Mouse (Mus musculus) ES-E14 (cell line): ENCODE results near the gene Akt1. TPM values are rescaled to one million over a fixed set of nuclear protein-coding genes. Genes with fewer than 3 reads are reported as not detected.

Experiments used
- DNase-seq: peaks from one replicate; pipeline ENCODE4 v3.0.0-alpha.2; 2013; ENCODE audit warnings: low read depth, low spot score
- H3K27ac ChIP-seq: 2 replicates; pipeline ENCODE4 v1.5.1; 2012; ENCODE audit warnings: low read depth, mild to moderate bottlenecking, low read length, moderate library complexity, mixed read lengths; ENCODE audit not compliant: poor library complexity, insufficient read depth, severe bottlenecking
- H3K36me3 ChIP-seq: 2 replicates; pipeline ENCODE4 v1.6.1; 2012; ENCODE audit warnings: mild to moderate bottlenecking, low read length, moderate library complexity, mixed read lengths; ENCODE audit not compliant: control insufficient read depth, poor library complexity, insufficient read depth, severe bottlenecking
- H3K4me1 ChIP-seq, 2 experiments: fragments of 150-350 bp in 1 of 2; sonication (generic) in 1 of 2; 2 replicates each; pipeline ENCODE4 v1.6.1; 2012; ENCODE audit warnings: low read length in 2 of 2, mild to moderate bottlenecking in 1 of 2, mixed read lengths in 1 of 2; ENCODE audit not compliant: control insufficient read depth in 2 of 2, insufficient read depth in 2 of 2, poor library complexity in 1 of 2
- H3K4me3 ChIP-seq, 2 experiments: fragments of 150-350 bp in 1 of 2; sonication (generic) in 1 of 2; 2 replicates each; pipeline ENCODE4 v1.5.1; 2012; ENCODE audit warnings: low read length in 2 of 2, low read depth in 1 of 2, mild to moderate bottlenecking in 1 of 2, mixed read lengths in 1 of 2; ENCODE audit not compliant: insufficient read depth in 1 of 2, poor library complexity in 1 of 2, severe bottlenecking in 1 of 2
- H3K9ac ChIP-seq: 2 replicates; pipeline ENCODE4 v1.6.1; 2012; ENCODE audit warnings: low read depth, mild to moderate bottlenecking, low read length, mixed read lengths; ENCODE audit not compliant: poor library complexity, insufficient read depth, severe bottlenecking
- H3K9me3 ChIP-seq: fragments of 150-350 bp; sonication (generic); 2 replicates; pipeline ENCODE4 v1.6.1; 2012; ENCODE audit warnings: low read depth, mild to moderate bottlenecking, low read length; ENCODE audit not compliant: control insufficient read depth, insufficient read depth
- CHD2 ChIP-seq: IDR thresholded peaks from 2 replicates; pipeline ENCODE4 v1.6.1; 2014; ENCODE audit warnings: mild to moderate bottlenecking, low read depth, low read length, inconsistent platforms
- HCFC1 ChIP-seq: IDR thresholded peaks from 2 replicates; pipeline ENCODE4 v1.6.1; 2012; ENCODE audit warnings: low read length, inconsistent platforms, borderline replicate concordance; ENCODE audit not compliant: insufficient read depth
- MAFK ChIP-seq: IDR thresholded peaks from 2 replicates; pipeline ENCODE4 v1.6.1; 2014; ENCODE audit warnings: mild to moderate bottlenecking, low read depth, low read length, inconsistent platforms; ENCODE audit not compliant: insufficient read depth
- ZC3H11A ChIP-seq: IDR thresholded peaks from 2 replicates; pipeline ENCODE4 v1.6.1; 2012; ENCODE audit warnings: low read depth, mild to moderate bottlenecking, inconsistent platforms, low read length, borderline replicate concordance
- ZNF384 ChIP-seq: IDR thresholded peaks from 2 replicates; pipeline ENCODE4 v1.6.1; 2012; ENCODE audit warnings: low read depth, low read length, inconsistent platforms
- in situ Hi-C, 2 experiments: fragments of 600-800 bp; cut with MboI; formaldehyde crosslinking; loops; one replicate each; pipeline ENCODE4 v1.15.1; 2025; ENCODE audit warnings: low sequenced_read_pairs in 2 of 2, inconsistent platforms in 1 of 2; ENCODE audit not compliant: unreplicated experiment in 2 of 2
- total RNA-seq: library from RNA; depleted of rRNA; stranded (reverse); fragments of 300-350 nt; gene quantifications from 2 replicates; pipeline ENCODE4 v1.2.3, GENCODE M21; 2012; rRNA removed

Akt1 gene
- total RNA-seq = 44.1 and 58.9 TPM in 2 replicates

DNA sequence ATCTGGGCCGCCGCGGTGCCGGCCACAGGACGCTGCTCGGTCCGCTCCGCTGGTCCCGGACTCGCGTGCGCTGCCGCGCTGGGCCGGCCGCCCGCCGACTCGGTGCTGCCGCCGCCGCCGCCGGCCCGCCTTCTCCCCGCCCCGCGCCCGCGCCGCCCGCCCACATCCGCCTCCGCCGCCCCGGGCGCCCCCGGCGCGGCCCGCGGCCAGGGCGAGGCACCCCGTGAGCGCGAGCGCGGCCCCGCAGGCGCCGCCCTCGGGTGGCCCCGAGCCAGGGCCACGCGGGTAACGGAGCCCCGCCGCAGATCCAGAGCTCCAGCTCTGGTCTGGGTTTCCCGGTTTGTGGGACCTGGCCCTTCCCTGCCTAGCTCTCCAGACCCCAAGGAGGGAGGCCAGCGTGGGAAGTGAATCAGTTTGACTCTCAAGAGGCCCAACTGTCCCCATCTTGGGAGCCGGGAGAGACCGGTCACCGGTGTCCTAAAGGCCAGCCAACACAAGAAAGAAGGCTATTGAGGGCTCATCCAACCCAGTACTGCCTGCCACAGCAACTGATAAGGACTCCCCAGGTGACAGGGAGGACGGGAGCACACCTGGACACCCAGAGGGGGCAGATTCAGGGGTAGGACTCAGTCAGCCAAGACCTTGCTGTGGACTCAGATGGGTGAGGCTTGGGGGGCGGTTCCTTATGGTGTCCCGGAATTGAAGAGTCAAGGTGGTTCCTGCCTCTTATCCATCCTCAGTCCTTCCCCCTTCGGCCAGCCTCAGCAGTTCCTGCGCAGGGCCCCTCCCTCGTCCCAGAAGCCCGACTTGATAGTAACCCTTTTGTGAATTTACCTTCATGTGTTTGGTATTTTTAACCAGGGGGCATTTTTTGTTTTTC is at the start of gene Akt1:
Akt1 (minus strand) TSS at position 753 of the 880 bp plus-strand sequence.
- H3K27ac ChIP-seq = no peak within 1 kb of the TSS
- H3K36me3 ChIP-seq = peaks cover 8% of the 10 kb centered on the region; the same call in 1 of the 2 replicates
- peaks cover 0 to 22% of the 10 kb centered on the region in 2 experiments; a peak in 2 of 4 replicates for H3K4me1 ChIP-seq
- TF ChIP-seq ZNF384 (no peak), CHD2 (no peak), HCFC1 (no peak), MAFK (no peak), ZC3H11A (no peak)
- H3K4me3 ChIP-seq = peak within 1 kb of the TSS; percentile 73 to 76
- no peaks in the 10 kb centered on the region for H3K9me3 ChIP-seq
- H3K9ac ChIP-seq = peak within 1 kb of the TSS; percentile 76
- in situ Hi-C loops = no loop called here
- DNase-seq = no peak

DNA sequence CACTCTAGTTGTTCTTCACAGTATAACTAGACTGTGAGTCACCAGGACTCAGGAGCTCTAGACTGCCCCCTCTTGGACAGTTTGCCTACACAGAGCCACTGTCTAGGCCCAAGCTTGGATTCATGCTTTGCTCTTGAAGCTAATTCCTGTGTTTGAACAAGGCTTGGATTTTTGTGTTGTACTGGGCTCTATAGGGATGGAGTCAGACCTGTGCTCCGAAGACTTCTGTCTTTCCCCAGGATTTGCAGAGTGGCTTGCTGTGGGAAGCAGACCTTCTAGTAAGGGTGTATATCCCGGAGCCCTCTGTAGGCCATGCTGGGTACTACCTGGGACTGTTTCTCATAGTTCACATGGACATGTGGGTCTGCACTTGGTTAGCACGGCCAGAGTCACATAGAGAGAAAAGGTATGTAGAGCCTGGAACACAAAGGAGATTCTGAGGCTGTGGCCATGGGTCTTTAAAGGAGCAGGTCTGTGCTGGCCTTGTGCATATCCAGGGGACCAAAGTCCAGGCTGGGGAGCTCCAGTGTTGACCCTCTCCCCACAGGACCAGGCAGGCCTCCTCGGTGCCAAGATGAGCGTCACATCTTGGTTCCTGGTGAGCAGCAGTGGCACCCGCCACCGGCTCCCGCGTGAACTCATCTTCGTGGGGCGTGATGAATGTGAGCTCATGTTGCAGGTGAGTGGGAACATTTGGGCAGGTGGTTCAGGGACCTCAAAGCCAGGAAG is 49.6 kb upstream of the Akt1 start:
- Histone ChIP-seq H3K27ac (no peak overlapping the region), H3K4me3 (no peak overlapping the region), H3K9me3 (no peaks in the 10 kb centered on the region), H3K36me3 (peaks cover 16% of the 10 kb centered on the region; the same call in 1 of the 2 replicates), H3K9ac (no peak overlapping the region), H3K4me1 (peaks cover 0 to 10% of the 10 kb centered on the region in 2 experiments; a peak in 1 of 4 replicates)
- TF ChIP-seq CHD2 (no peak), ZC3H11A (no peak), ZNF384 (no peak), MAFK (no peak), HCFC1 (no peak)
- in situ Hi-C loops = no loop called here
- peak; percentile 80 for DNase-seq

DNA sequence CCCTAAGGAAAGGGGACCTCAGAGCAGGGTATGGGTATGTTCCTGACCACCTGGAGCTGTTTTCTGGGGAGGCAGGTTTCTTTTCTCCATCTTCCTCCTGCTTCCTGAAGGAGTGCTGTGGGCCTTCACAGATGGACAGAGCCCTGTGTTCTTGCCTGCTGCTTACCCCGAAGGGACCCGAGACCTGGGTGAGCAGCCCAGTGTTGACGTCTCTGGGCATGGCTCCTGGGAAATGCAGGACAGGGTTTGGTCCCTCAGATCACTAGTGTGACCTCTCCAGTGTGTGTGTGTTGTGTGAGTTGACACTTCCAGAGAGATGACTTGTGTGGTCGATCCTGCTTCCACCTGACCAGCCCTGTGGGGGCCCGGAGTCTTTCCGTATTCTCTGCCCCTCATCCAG is 48.8 kb upstream of the Akt1 start:
- Histone ChIP-seq H3K4me1 (peaks cover 0 to 10% of the 10 kb centered on the region in 2 experiments; a peak in 1 of 4 replicates), H3K9ac (no peak overlapping the region), H3K4me3 (no peak overlapping the region), H3K9me3 (no peaks in the 10 kb centered on the region), H3K27ac (no peak overlapping the region), H3K36me3 (peaks cover 16% of the 10 kb centered on the region; the same call in 1 of the 2 replicates)
- DNase-seq = no peak
- in situ Hi-C loops = no loop called here
- TF ChIP-seq CHD2 (no peak), ZNF384 (no peak), ZC3H11A (no peak)

DNA sequence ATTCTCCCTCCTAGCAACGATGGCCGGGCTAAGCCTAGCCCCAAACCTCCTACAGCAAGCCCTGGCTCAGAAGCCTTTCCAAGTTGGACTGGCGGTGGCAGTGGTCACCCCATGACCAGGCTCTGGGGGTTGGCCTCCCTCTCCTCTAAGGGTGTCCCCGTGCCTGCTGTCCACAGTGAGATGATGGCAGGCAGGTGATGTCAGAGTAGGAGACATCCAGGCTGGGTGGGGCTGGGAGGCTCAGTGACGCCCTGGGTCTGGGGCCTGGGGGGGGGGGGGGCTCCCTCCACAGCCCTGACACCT is 48.3 kb upstream of the Akt1 start:
- in situ Hi-C loops = no loop called here
- Histone ChIP-seq H3K27ac (no peak overlapping the region), H3K4me1 (peaks cover 0 to 10% of the 10 kb centered on the region in 2 experiments; a peak in 1 of 4 replicates), H3K4me3 (peak overlapping the region; percentile 74 to 94), H3K9ac (peak overlapping the region; percentile 79), H3K9me3 (no peaks in the 10 kb centered on the region), H3K36me3 (peaks cover 16% of the 10 kb centered on the region; the same call in 1 of the 2 replicates)
- DNase-seq = no peak
- TF ChIP-seq ZNF384 = no peak
- TF ChIP-seq CHD2 = no peak
- TF ChIP-seq ZC3H11A = no peak
- TF ChIP-seq MAFK = no peak
- no peak for TF ChIP-seq HCFC1
